9 mouse cellular contexts compared by ENCODE assay signal in genomic region chr2:117343240-117343624, GRCm38 (mm10). TPM values are rescaled to one million over a fixed set of nuclear protein-coding genes. Genes with fewer than 3 reads are reported as not detected.
DNase-seq lines count a peak whose midpoint lies in the region; ATAC-seq and TF ChIP-seq lines count a peak whose summit lies in the region.
"Had no signal": no experiment of that assay in that cellular context is flagged by ENCODE, and none has a peak within 500 bp of the region (broad histone marks: within the 10 kb centered on the region; RNA-seq: fewer than 3 reads in every experiment).

No protein-coding gene starts in this region.

- WGBS in hindbrain, postnatal 0 days = 48% methylated on average over 7 of the region's 7 CpGs
- 28% methylated on average over 7 of the region's 7 CpGs for WGBS in liver, embryonic 13.5 days (ENCODE audit: insufficient replicate concordance)

- no peaks in the 10 kb centered on the region for H3K36me3 ChIP-seq in hindbrain, postnatal 0 days (ENCODE audit: insufficient read depth, low read length)
- no peaks in the 10 kb centered on the region for H3K36me3 ChIP-seq in liver, embryonic 13.5 days

- H3K4me3 ChIP-seq in hindbrain, postnatal 0 days (ENCODE audit: low read length) = peak overlapping the region; percentile 55
- H3K4me3 ChIP-seq in liver, embryonic 13.5 days (replicated peaks) = no peak overlapping the region

- H3K4me1 ChIP-seq in hindbrain, postnatal 0 days (ENCODE audit: insufficient read depth, low read length) = peaks cover 10% of the 10 kb centered on the region; the same call in 1 of the 2 replicates
- H3K4me1 ChIP-seq in liver, embryonic 13.5 days (replicated peaks) = peaks cover 12% of the 10 kb centered on the region; the same call in 1 of the 2 replicates

- no peaks in the 10 kb centered on the region for H3K9me3 ChIP-seq in hindbrain, postnatal 0 days (ENCODE audit: low read length)
- no peaks in the 10 kb centered on the region for H3K9me3 ChIP-seq in liver, embryonic 13.5 days (replicated peaks)

- no peak; the same call in 1 of the 2 replicates for ATAC-seq in hindbrain, postnatal 0 days
- no peak for ATAC-seq in liver, embryonic 13.5 days (ENCODE audit: low read depth)
- no peak for ATAC-seq in granulocyte monocyte progenitor cell, adult 5-6 weeks (replicated peaks; ENCODE audit: poor library complexity, severe bottlenecking)

- peak overlapping the region; percentile 88 for H3K4me2 ChIP-seq in hindbrain, postnatal 0 days (ENCODE audit: low read depth, low read length)
- H3K4me2 ChIP-seq in liver, embryonic 13.5 days = peak overlapping the region; percentile 64

- no peak for TF ChIP-seq CTCF in hindbrain, postnatal 0 days (IDR thresholded peaks at IDR 0.05; ENCODE audit: low read depth)

- DNase-seq in urinary bladder, postnatal 14 days (ENCODE audit: low spot score) = peak; percentile 23
- no peak for DNase-seq in urinary bladder, postnatal 10 days (ENCODE audit: low spot score)
- peak; percentile 4 for DNase-seq in hindbrain, postnatal 0 days (ENCODE audit: low spot score)
- no peak for DNase-seq in liver, embryonic 13.5 days
- peak; percentile 11 for DNase-seq in ovary, postnatal 36 days (ENCODE audit: low spot score)
- DNase-seq in layer of hippocampus, adult 8-10 months (ENCODE audit: low spot score in 2 of 2) = no peak
- DNase-seq in layer of hippocampus, postnatal 10 days (ENCODE audit: low spot score in 2 of 2) = no peak

- no peak overlapping the region for H3K27ac ChIP-seq in hindbrain, postnatal 0 days
- H3K27ac ChIP-seq in liver, embryonic 13.5 days = no peak overlapping the region
- H3K27ac ChIP-seq: liver, embryonic 14.5 days had no signal

- no peaks in the 10 kb centered on the region for H3K27me3 ChIP-seq in hindbrain, postnatal 0 days (ENCODE audit: insufficient read depth, low read length)
- H3K27me3 ChIP-seq in liver, embryonic 13.5 days = peaks cover 34% of the 10 kb centered on the region

- H3K9ac ChIP-seq in hindbrain, postnatal 0 days (replicated peaks; ENCODE audit: low read length) = no peak overlapping the region
- no peak overlapping the region for H3K9ac ChIP-seq in liver, embryonic 13.5 days
- H3K9ac ChIP-seq: liver, embryonic 14.5 days had no signal

RNA-seq across cellular contexts. Expression of gene Rasgrp1, which starts 0.4 kb away (rescaled TPM):
- total RNA-seq in hindbrain, postnatal 0 days (2014; rRNA removed) = 2.4 and 5.0 TPM in 2 replicates
- 2.8 and 3.3 TPM in 2 replicates for polyA plus RNA-seq in hindbrain, postnatal 0 days (2015; fragmentation: Nextera tagmentation; extraction: Ambion mirVana)
- polyA plus RNA-seq in liver, embryonic 13.5 days (2015; fragmentation: Nextera tagmentation; extraction: Ambion mirVana) = 0.35 and 0.40 TPM in 2 replicates
- total RNA-seq in granulocyte monocyte progenitor cell, adult 5-6 weeks (2014; fragmentation: Nextera tagmentation) = not detected in 2 replicates
- total RNA-seq in granulocyte monocyte progenitor cell, adult 5-6 weeks (2017) = 0.10 TPM in 1 of 2 replicates, not detected in the other
- 100 to 1,000 TPM; 328 to 405 (median 376) TPM for total RNA-seq in layer of hippocampus, adult 8-10 months (2022)
- total RNA-seq in layer of hippocampus, postnatal 10 days (2021) = 100 to 1,000 TPM; 238 to 268 TPM

Comparison
In these comparisons a context has a peak if more than half of its experiments do, and no peak if none do; other contexts are left out.
1. DNase-seq: peak in urinary bladder, postnatal 14 days (single experiment), hindbrain, postnatal 0 days (single experiment) and ovary, postnatal 36 days (single experiment); none in urinary bladder, postnatal 10 days (single experiment), liver, embryonic 13.5 days (single experiment), layer of hippocampus, adult 8-10 months (0 of 2) and layer of hippocampus, postnatal 10 days (0 of 2).
2. RNA of gene Rasgrp1, which starts 0.4 kb away (total RNA-seq): 328 to 405 TPM in layer of hippocampus, adult 8-10 months and 238 to 268 TPM in layer of hippocampus, postnatal 10 days; 2.4 to 5.0 TPM in hindbrain, postnatal 0 days and 0.10 TPM in granulocyte monocyte progenitor cell, adult 5-6 weeks; every median in the first group is over 10 times any median in the second.